Mouse (Mus musculus) lung, postnatal 10 days (tissue): ENCODE data around the gene Gm8914.
"Not testable (repeated sequence)": the region's sequence is repeated elsewhere in the genome, so short reads cannot be mapped to it uniquely, and the experiment has no call there.

Source experiments
- DNase-seq: peaks from one replicate; pipeline ENCODE4 v3.0.0; 2021

The Gm8914 gene

GRCm38 (mm10) chrX:91479826-91480225 lies at the start of gene Gm8914:
Gene Gm8914 (plus strand): TSS chrX:91480126.
- not testable (repeated sequence) for DNase-seq
